Mouse (Mus musculus) duodenum, adult 2 months (tissue): ENCODE data around the gene Ddx59. TPM values are rescaled to one million over a fixed set of nuclear protein-coding genes. Genes with fewer than 3 reads are reported as not detected.

Experiments
- polyA plus RNA-seq: library from polyadenylated mRNA; depleted of rRNA; stranded (reverse); fragments of >200 nt; gene quantifications from 2 replicates; pipeline ENCODE4 v1.2.3, GENCODE M21; 2012; ENCODE audit warnings: low replicate concordance; rRNA removed

Ddx59 gene
- polyA plus RNA-seq, result 0.13 and 0.30 TPM in 2 replicates

DNA sequence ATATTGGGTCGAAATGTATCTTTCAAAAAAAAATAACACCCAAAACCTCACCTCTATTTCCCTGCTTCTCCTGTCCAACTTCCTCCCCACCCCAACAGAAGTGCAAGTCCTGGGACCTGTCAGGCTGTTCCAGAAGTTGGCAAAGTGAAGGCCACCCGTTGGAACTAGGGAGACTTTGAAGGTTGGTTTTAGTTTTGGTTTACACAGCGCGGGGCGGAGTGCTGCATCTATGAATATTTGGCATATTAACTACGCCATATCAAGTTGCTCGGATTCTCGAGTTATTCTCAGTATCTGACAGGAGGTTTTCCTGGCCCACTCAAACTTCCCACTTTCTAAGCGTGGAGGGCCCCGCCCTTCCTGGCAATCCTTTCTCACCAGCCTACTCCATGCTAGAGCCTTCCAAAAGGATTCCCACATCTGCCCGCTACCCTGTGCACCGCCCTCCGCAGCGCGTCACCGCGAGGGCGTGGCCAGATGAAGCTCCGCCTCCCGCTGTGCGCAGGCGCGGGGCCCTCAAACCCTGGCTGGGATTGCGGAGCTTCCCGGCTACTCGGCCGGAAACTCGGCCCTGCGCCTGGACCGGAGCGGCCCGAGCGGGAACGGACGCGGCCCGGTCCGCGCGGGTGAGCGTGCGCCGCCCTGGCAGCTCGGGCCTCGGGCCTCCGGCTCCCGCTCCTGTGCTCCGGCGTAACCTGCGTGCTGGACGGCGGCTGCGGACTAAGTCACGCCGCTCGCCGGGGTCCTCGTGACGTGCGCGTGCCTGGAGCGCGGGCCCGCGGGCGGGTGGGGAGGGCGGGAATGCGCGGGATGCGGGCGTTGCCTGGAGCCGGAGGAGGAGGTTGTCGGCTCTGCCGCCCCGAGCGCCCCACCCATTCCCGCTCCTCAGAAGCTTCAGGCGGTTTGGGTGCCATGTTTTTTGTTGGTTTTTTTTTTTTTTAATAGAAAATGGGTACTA lies at the start of gene Ddx59:
Ddx59 (plus strand) TSS at position 474 of the 958 bp plus-strand sequence.

DNA sequence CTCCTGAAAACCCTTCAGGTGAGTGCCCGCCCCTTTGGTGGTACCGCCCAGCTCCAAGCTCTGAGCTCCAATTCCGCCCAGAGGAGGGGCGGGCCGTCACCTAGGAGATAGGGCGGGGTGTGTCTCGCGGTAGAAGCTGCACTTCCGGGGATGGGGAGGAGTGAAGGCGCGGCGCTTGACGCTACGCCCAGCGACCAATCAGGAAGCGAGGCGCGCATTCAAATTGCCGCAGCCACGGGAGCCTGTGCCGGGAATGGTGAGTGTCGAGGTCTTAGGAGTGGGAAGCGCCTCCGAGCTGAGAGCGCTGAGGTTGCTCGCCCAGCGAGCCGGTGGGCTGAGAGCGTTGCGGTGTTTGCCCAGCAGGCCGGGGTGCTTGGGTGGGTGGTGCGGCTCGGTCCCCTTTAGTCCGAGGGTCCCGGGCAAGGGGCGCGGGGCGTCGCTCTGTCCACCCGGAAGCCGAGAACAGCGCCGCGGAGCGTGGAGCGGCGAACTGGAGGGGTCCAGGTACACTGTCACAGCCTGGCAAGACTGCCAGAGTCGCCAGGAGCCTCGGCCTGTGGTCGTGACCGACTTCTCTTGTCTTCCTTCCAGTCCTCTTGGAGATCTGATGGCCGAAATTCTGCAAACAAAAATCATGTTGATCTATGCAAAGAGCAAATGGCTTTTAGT lies 51.2 kb downstream of the Ddx59 start, which contains the start of gene Kif14:
Kif14 (plus strand) TSS at position 201 of the 669 bp plus-strand sequence.

Other genes with a start within 250 kb of the Ddx59 start
- 1.1 and 1.5 TPM in 2 replicates for gene Mroh3, start 202.4 kb upstream of the Ddx59 start, polyA plus RNA-seq
- gene Inava, start 181.0 kb upstream of the Ddx59 start, polyA plus RNA-seq, result 42.7 and 53.8 TPM in 2 replicates
- gene Gpr25, start 154.4 kb upstream of the Ddx59 start, polyA plus RNA-seq, result 0.36 TPM in 1 of 2 replicates, not detected in the other
- 0.76 and 2.7 TPM in 2 replicates for gene Camsap2, start 69.2 kb upstream of the Ddx59 start, polyA plus RNA-seq
- gene Kif14, start 51.1 kb downstream of the Ddx59 start, polyA plus RNA-seq, result 0.09 and 0.22 TPM in 2 replicates
- 0.43 and 0.54 TPM in 2 replicates for gene Zfp281, start 209.6 kb downstream of the Ddx59 start, polyA plus RNA-seq